Mouse (Mus musculus) cortical plate, adult 2 months (tissue): ENCODE measurements at regions not wholly inside any gene's neighbourhood (a gene's known extent, or its start where the extent isn't known, plus 50 kb on each side); places are given as distances from the start of the nearest gene placed in this dataset.

ENCODE experiments used
- CTCF ChIP-seq: fragments of 200-500 bp; IDR thresholded peaks from 2 replicates; pipeline ENCODE4 v1.5.1; 2011; ENCODE audit warnings: mild to moderate bottlenecking, control low read depth, low read length; ENCODE audit not compliant: insufficient read depth; ENCODE audit errors: extremely low read depth
- POLR2A ChIP-seq: fragments of 200-500 bp; IDR thresholded peaks from 2 replicates; pipeline ENCODE4 v1.6.1; 2011; ENCODE audit warnings: mild to moderate bottlenecking, low read length, control low read depth; ENCODE audit not compliant: insufficient read depth; ENCODE audit errors: extremely low read depth

GRCm38 (mm10) chr12:31173512-31173911 is 67.1 kb upstream of the Gm6993 start:
- TF ChIP-seq CTCF (no peak), POLR2A (no peak)
